Comparison of ENCODE assay signal across 35 mouse cellular contexts in genomic region chr14:122611035-122611434, GRCm38 (mm10).
"Had no signal": no experiment of that assay in that cellular context is flagged by ENCODE, and none has a peak within 500 bp of the region (broad histone marks: within the 10 kb centered on the region; RNA-seq: fewer than 3 reads in every experiment).

No protein-coding gene starts in this region.

- H3K4me1 ChIP-seq: heart, embryonic 10.5 days; heart, embryonic 13.5 days; heart, embryonic 15.5 days; hindbrain, embryonic 13.5 days; hindbrain, embryonic 15.5 days; intestine, embryonic 15.5 days; kidney, embryonic 15.5 days had no signal

- H3K27me3 ChIP-seq: heart, embryonic 12.5 days; heart, embryonic 13.5 days; heart, embryonic 15.5 days; hindbrain, embryonic 12.5 days; hindbrain, embryonic 13.5 days; hindbrain, embryonic 15.5 days; intestine, embryonic 15.5 days; kidney, embryonic 15.5 days had no signal

- ATAC-seq: hindbrain, embryonic 16.5 days; hindbrain, postnatal 0 days; inflammation-experienced regulatory T-cells, adult 6 months; intestine, embryonic 15.5 days; intestine, embryonic 16.5 days; intestine, postnatal 0 days had no signal

- H3K36me3 ChIP-seq: heart, embryonic 10.5 days; heart, embryonic 12.5 days; heart, embryonic 13.5 days; heart, embryonic 15.5 days; hindbrain, embryonic 10.5 days; hindbrain, embryonic 12.5 days; hindbrain, embryonic 13.5 days; hindbrain, embryonic 15.5 days; intestine, embryonic 15.5 days; kidney, embryonic 15.5 days had no signal

- H3K9me3 ChIP-seq: heart, embryonic 10.5 days; heart, embryonic 12.5 days; heart, embryonic 13.5 days; heart, embryonic 15.5 days; hindbrain, embryonic 10.5 days; hindbrain, embryonic 12.5 days; hindbrain, embryonic 13.5 days; hindbrain, embryonic 15.5 days; intestine, embryonic 15.5 days; kidney, embryonic 15.5 days had no signal

- H3K27ac ChIP-seq: heart, embryonic 10.5 days; heart, embryonic 13.5 days; heart, embryonic 15.5 days; hindbrain, embryonic 10.5 days; hindbrain, embryonic 12.5 days; hindbrain, embryonic 13.5 days; hindbrain, embryonic 14.5 days; hindbrain, embryonic 15.5 days; hindbrain, postnatal 0 days; intestine, embryonic 15.5 days; kidney, embryonic 15.5 days; kidney, postnatal 0 days; layer of hippocampus, adult 2 months had no signal

- H3K4me3 ChIP-seq: heart, embryonic 10.5 days; heart, embryonic 12.5 days; heart, embryonic 13.5 days; heart, embryonic 15.5 days; hindbrain, embryonic 10.5 days; hindbrain, embryonic 12.5 days; hindbrain, embryonic 13.5 days; hindbrain, embryonic 15.5 days; intestine, embryonic 15.5 days; kidney, embryonic 15.5 days; layer of hippocampus, adult 2 months had no signal

- H3K4me2 ChIP-seq: heart, embryonic 11.5 days; heart, embryonic 12.5 days; heart, embryonic 13.5 days; heart, embryonic 15.5 days; hindbrain, embryonic 12.5 days; hindbrain, embryonic 13.5 days; hindbrain, embryonic 14.5 days; hindbrain, embryonic 15.5 days; intestine, embryonic 15.5 days; kidney, embryonic 15.5 days had no signal

- DNase-seq: heart, postnatal 10 days; heart, postnatal 14 days; heart, postnatal 36 days; heart, postnatal 4 days; kidney, adult 11 months; kidney, adult 18-20 months; kidney, adult 2 months; kidney, adult 8-10 months; kidney, adult 9 months; kidney, postnatal 10 days; kidney, postnatal 14 days; kidney, postnatal 25 days; kidney, postnatal 36 days; kidney, postnatal 4 days; layer of hippocampus, adult 9-11 months; layer of hippocampus, postnatal 36 days had no signal

- H3K9ac ChIP-seq: heart, embryonic 12.5 days; heart, embryonic 13.5 days; heart, embryonic 15.5 days; hindbrain, embryonic 12.5 days; hindbrain, embryonic 13.5 days; hindbrain, embryonic 14.5 days; hindbrain, embryonic 15.5 days; intestine, embryonic 15.5 days; kidney, embryonic 15.5 days had no signal
